Mouse (Mus musculus): ENCODE measurements at regions not wholly inside any gene's neighbourhood (a gene's known extent, or its start where the extent isn't known, plus 50 kb on each side); places are given as distances from the start of the nearest gene placed in this dataset.
A peak's percentile ranks its signal among the peaks of the same experiment; 100 is the strongest.
"Not testable (repeated sequence)": the region's sequence is repeated elsewhere in the genome, so short reads cannot be mapped to it uniquely, and the experiment has no call there.

- no peak for DNase-seq
Measured at GRCm38 (mm10) chr1:26459892-26460291, 227.4 kb downstream of the 4931408C20Rik start.

DNA sequence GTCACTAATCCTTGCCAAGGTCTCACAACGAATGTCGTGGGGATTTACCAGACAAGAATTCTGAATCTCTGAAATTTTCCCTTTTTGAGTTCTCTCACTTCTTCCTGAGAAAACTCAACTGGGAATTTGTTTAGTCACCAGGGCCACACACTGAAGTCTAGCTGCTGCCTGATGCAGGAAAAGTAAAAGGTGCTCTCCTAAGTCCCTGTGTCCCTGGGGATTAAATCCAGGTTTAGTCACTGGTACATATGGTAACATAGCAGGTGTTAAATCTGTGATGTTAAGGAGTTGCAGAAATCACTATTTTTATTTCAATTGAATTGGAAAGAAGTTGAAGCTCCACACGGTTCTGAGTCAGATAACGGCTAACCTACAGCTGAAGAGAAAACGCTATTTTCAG lies 260.9 kb downstream of the 4931408C20Rik start:
- no peak for DNase-seq

DNA sequence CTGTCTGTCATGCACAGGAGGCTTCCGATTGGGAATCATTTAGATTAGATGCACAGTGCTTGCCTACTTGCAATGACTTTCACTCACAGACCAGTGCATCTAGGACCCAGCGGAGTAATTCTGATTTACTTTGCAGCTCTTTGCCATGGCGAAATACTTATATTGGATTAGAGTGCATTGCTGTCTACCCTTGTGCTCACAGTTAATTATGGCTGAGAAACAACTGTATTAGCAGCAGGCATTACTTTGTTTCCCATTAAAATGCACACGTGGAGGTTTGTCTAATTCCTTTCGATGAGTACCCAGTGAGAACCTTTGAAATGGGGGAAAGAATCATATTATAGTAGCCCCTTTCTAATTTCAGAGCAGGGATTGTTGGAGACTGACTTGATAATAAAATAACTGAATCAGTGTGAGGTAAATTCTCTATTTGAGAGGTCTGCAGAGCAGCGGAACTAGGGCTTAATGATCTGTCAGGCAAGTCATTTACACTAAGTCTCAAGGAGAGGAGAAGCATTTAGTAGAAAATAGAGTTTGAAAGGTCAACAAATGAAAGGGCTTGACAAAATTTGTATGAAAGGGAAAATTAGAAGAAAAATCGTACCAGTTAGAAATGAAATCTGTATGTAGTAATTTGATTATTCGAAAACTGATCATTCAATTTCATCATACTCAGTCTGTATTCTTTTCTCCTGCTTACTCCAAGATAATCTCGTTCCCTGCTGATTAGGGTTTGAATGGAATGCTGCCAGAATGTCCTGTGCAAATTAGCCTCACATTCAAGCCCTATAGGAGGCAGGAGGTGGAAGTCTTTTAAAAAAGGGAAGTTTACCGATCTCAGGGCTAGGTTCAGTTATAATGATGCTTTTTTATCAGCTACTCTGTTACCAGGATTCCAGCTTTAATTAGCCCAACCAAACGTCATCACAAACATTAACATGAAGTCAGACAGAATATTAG lies 299.0 kb downstream of the 4931408C20Rik start:
- no peak for DNase-seq

- DNase-seq, result no peak
Measured at GRCm38 (mm10) chr1:26340543-26340942, 346.7 kb downstream of the 4931408C20Rik start.

- DNase-seq, result not testable (repeated sequence)
Measured at GRCm38 (mm10) chr1:26339876-26340275, 347.4 kb downstream of the 4931408C20Rik start.

DNA sequence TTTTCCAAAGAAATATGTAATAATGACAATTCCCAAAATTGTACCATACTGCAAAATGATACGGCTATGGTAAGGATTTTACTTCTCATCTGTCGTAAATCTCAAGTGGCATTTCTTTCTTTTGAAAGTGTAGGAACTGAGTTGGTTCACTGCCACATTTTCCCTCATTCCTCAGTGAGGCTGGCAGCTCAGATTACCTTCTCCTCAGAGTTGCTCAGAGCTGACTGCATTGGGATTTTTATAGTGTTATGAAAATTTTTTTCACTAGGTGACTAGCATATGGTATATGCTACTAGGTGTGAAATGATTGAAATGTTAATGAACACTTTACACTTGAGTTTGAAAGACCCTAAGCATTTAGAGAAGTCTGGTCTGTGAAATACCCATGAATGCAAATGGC lies 397.7 kb downstream of the 4931408C20Rik start:
- DNase-seq, result no peak

- no peak for DNase-seq
Measured at GRCm38 (mm10) chr1:26282885-26283613, 404.2 kb downstream of the 4931408C20Rik start.

DNA sequence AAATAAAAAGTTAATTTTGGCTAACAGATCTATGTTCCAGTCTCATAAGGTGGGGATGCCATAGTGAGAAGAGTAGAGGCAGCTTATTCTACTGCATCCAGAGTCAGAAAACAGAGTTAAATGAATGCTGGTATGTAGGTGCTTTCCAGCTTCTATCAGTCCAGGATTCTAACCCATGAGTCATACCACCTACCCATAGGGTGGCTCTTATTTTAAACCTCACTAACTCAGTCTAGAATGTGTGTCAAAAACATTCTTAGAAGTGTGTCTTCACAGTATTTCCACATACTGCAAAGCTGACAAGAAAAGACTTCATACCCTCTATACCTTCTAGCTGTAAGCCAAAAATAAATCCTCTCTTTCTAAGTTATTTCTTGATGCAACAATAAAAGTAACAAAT lies 410.7 kb downstream of the 4931408C20Rik start:
- no peak for DNase-seq

- peak in 1 of 2 experiments; percentile 21 for DNase-seq
Measured at GRCm38 (mm10) chr1:26243351-26243750, 413.8 kb upstream of the Adgrb3 start.

DNA sequence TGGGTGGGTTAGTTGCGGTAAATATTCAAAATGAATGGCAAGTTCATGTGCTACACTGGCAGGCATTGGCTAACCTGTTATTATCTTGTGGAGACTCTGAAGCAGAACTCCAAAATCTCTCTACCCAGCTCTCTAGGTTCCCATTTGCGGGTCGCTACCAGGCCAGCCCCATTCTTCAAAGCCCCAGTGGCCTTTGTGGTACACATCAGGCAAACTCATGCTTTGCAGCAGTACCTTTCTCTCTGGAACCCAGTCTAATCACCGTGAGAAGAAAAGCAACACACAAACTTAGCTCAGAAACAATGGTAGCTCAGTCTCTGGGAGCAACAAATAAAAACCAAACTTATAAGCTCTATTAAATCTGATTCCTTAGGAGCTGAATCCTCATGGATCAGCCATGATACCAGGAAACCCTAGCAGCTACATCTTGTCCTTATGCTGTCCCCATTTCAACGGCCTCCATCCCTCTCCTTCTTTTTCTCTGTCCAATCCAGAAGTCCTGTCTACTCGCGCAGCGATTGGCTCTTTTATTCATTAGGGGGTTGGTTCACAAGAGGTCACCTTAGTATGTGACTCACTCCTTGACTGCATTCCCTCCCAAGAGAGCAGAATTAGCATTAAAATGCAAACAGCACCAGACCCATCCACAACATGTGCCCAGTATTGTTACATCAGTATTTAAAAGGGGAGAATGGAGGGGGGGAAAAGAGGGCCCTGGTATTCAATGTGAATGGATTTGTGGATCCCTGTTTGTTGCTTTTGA lies 400.0 kb upstream of the Adgrb3 start:
- DNase-seq, result no peak

DNA sequence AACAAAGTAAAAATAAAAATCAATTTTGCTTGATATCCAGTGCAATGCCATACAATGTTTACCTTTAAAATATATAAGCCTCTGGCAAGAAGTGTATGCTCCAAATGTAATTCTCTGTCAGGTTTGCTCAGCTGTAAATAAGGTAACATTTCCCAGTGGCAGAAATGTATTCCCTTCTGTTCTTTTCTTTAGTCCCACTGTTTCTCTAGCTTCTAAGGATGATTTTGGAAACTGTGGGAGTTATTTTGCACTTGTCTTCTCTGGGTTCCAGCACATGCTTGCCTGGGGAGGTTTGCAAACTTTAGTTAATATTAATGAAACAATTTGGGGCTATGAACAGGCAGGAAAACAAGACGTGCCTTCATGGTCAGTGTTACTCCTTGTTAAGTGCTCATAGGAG lies 374.9 kb upstream of the Adgrb3 start:
- no peak for DNase-seq
